ENCODE assay signal across 8 mouse cellular contexts in the genomic region with DNA sequence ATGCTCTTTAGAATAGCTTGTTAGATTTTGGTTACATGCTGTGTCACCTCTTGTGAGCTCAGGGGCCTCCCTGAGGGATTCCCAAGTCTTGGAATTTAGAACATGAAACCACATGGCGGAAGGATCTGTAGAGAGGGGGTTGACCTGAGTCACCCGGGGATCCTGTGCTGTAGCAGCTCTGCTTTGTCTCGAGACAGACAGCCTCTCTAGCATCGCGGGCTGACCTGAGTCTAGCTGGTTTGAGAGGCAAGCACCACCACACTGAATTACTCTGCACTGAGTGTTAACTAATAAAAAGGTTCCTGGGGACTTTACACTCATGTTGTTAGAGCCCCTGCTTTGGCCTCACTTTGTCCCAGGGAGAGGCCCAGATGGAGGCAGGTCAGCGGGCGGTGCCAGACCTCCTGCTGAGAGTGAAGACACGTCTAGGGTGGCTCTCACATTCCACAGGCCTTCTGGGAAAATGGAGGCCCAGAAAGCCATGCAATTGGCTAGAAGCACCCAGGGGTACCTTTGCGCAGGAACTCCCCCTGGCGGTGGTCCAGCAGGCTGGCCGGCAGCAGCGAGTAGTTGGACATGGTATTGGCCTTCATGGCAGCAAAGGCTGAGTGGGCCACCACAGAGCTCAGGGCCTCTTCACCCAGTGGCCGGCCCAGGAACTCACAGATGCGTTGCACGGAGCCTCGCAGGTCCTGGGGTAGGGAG. TPM values are rescaled to one million over a fixed set of nuclear protein-coding genes. Genes with fewer than 3 reads are reported as not detected.
A peak's percentile ranks its signal among the peaks of the same experiment; 100 is the strongest.
DNase-seq lines count a peak whose midpoint lies in the region; ATAC-seq lines count a peak whose summit lies in the region.

No protein-coding gene starts in this region.

- H3K4me1 ChIP-seq in embryonic facial prominence, embryonic 14.5 days (ENCODE audit: control insufficient read depth, insufficient read depth, low read length), result no peaks in the 10 kb centered on the region

- H3K27me3 ChIP-seq in embryonic facial prominence, embryonic 14.5 days (replicated peaks; ENCODE audit: control insufficient read depth, insufficient read depth, low read length), result no peaks in the 10 kb centered on the region

- peak; percentile 48 for ATAC-seq in embryonic facial prominence, embryonic 14.5 days (ENCODE audit: low read depth)

- H3K9me3 ChIP-seq in embryonic facial prominence, embryonic 14.5 days (ENCODE audit: control insufficient read depth, low read length), result no peaks in the 10 kb centered on the region

- H3K9ac ChIP-seq in embryonic facial prominence, embryonic 14.5 days (ENCODE audit: low read depth, low read length), result no peak overlapping the region

- H3K4me2 ChIP-seq in embryonic facial prominence, embryonic 14.5 days (ENCODE audit: low read depth, low read length), result no peak overlapping the region

- H3K27ac ChIP-seq in embryonic facial prominence, embryonic 14.5 days (replicated peaks; ENCODE audit: low read depth, low read length), result no peak overlapping the region

- DNase-seq in adrenal gland, postnatal 10 days, result peak; percentile 74
- no peak for DNase-seq in adrenal gland, postnatal 4 days (ENCODE audit: low spot score in 2 of 2)
- DNase-seq in B cell, adult 2 months, result peak; percentile 56 to 60
- DNase-seq in embryonic facial prominence, embryonic 14.5 days (ENCODE audit: low spot score), result peak; percentile 53
- peak; percentile 68 for DNase-seq in kidney, postnatal 14 days
- DNase-seq in mesoderm, embryonic 11.5 days (ENCODE audit: low read depth, low spot score), result peak; percentile 80
- DNase-seq in thymus, postnatal 4 days, result peak; percentile 84
- no peak for DNase-seq in layer of hippocampus, postnatal 36 days

- peaks cover 18% of the 10 kb centered on the region; the same call in 1 of the 2 replicates for H3K36me3 ChIP-seq in embryonic facial prominence, embryonic 14.5 days (ENCODE audit: control insufficient read depth, insufficient read depth, low read length)

- no peak overlapping the region for H3K4me3 ChIP-seq in embryonic facial prominence, embryonic 14.5 days (ENCODE audit: low read depth, low read length)

- WGBS in embryonic facial prominence, embryonic 14.5 days, result 13% methylated on average over 9 of the region's 16 CpGs

RNA-seq across cellular contexts. Expression of a gene that starts 5.3 kb away (rescaled TPM):
- total RNA-seq in adrenal gland, postnatal 10 days (2021), result not detected
- total RNA-seq in adrenal gland, postnatal 4 days (2021), result not detected
- polyA plus RNA-seq in embryonic facial prominence, embryonic 14.5 days (2014; fragmentation: Nextera tagmentation; extraction: Ambion mirVana), result not detected in 2 replicates
- not detected for total RNA-seq in layer of hippocampus, postnatal 36 days (2021)

RNA-seq across cellular contexts. Expression of a gene that starts 9.9 kb away (rescaled TPM):
- under 1 TPM; 0.27 to 0.33 TPM for total RNA-seq in adrenal gland, postnatal 10 days (2021)
- total RNA-seq in adrenal gland, postnatal 4 days (2021), result under 1 TPM; 0.45 to 0.62 TPM
- 0.36 and 0.39 TPM in 2 replicates for polyA plus RNA-seq in embryonic facial prominence, embryonic 14.5 days (2014; fragmentation: Nextera tagmentation; extraction: Ambion mirVana)
- total RNA-seq in layer of hippocampus, postnatal 36 days (2021), result under 1 TPM; 0.12 to 0.13 TPM

RNA-seq across cellular contexts. Expression of a gene that starts 13.1 kb away (rescaled TPM):
- 10 to 100 TPM; 28.0 to 28.8 TPM for total RNA-seq in adrenal gland, postnatal 10 days (2021)
- 10 to 100 TPM; 30.1 to 33.3 TPM for total RNA-seq in adrenal gland, postnatal 4 days (2021)
- 24.0 and 25.6 TPM in 2 replicates for polyA plus RNA-seq in embryonic facial prominence, embryonic 14.5 days (2014; fragmentation: Nextera tagmentation; extraction: Ambion mirVana)
- total RNA-seq in layer of hippocampus, postnatal 36 days (2021), result 10 to 100 TPM; 36.6 to 37.2 TPM

RNA-seq across cellular contexts. Expression of a gene that starts 15.6 kb away (rescaled TPM):
- 1,000 to 10,000 TPM; 1,029 to 1,042 TPM for total RNA-seq in adrenal gland, postnatal 10 days (2021)
- total RNA-seq in adrenal gland, postnatal 4 days (2021), result 1,000 to 10,000 TPM; 1,215 to 1,230 TPM
- polyA plus RNA-seq in embryonic facial prominence, embryonic 14.5 days (2014; fragmentation: Nextera tagmentation; extraction: Ambion mirVana), result 1,174 and 1,204 TPM in 2 replicates
- 100 to 1,000 TPM; 372 to 375 TPM for total RNA-seq in layer of hippocampus, postnatal 36 days (2021)

RNA-seq across cellular contexts. Expression of a gene that starts 26.0 kb away (rescaled TPM):
- 10 to 100 TPM; 21.4 to 62.3 TPM for total RNA-seq in adrenal gland, postnatal 10 days (2021)
- 100 to 1,000 TPM; 101 to 129 TPM for total RNA-seq in adrenal gland, postnatal 4 days (2021)
- 3.4 and 4.7 TPM in 2 replicates for polyA plus RNA-seq in embryonic facial prominence, embryonic 14.5 days (2014; fragmentation: Nextera tagmentation; extraction: Ambion mirVana)
- total RNA-seq in layer of hippocampus, postnatal 36 days (2021), result 10 to 100 TPM; 49.8 to 51.5 TPM

Comparison
In these comparisons a context has a peak if more than half of its experiments do, and no peak if none do; other contexts are left out.
1. DNase-seq: peak in adrenal gland, postnatal 10 days (single experiment), B cell, adult 2 months (2 of 2), embryonic facial prominence, embryonic 14.5 days (single experiment), kidney, postnatal 14 days (single experiment), mesoderm, embryonic 11.5 days (single experiment) and thymus, postnatal 4 days (single experiment); none in adrenal gland, postnatal 4 days (0 of 2) and layer of hippocampus, postnatal 36 days (0 of 2).